Mouse (Mus musculus) embryo, embryonic 10 days (tissue): Measurements from ENCODE around the gene Mustn1.
A peak's percentile ranks its signal among the peaks of the same experiment; 100 is the strongest.

Experiments
- DNase-seq: peaks from one replicate; pipeline ENCODE4 v3.0.0-alpha.2; 2015; ENCODE audit warnings: low spot score

Gene Mustn1

DNA sequence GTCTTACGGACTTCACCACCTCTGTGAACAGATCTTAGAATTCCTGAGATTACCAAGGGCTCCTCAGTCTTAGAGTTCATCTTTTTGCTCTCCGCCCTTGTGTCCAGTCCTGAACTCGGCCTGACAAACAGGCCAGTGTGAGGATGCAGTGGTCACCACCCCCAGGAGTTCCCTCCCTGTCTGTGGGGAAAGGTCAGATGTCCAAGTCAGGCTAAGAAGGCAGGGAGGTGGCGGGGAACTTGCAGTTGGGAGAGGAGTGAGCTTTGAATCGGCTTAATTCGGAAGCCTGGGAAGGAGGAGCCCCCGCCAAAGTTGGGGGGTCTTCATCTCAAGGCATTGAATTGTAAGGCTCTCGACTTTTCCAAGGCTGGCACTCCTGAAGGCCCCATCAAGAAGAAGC lies 1.3 kb downstream of the Mustn1 start:
- DNase-seq = no peak

GRCm38 (mm10) chr14:30880811-30881717 lies 2.1 kb downstream of the Mustn1 start:
- peak; percentile 45 for DNase-seq

GRCm38 (mm10) chr14:30881718-30882108 lies 2.7 kb downstream of the Mustn1 start:
- no peak for DNase-seq

DNA sequence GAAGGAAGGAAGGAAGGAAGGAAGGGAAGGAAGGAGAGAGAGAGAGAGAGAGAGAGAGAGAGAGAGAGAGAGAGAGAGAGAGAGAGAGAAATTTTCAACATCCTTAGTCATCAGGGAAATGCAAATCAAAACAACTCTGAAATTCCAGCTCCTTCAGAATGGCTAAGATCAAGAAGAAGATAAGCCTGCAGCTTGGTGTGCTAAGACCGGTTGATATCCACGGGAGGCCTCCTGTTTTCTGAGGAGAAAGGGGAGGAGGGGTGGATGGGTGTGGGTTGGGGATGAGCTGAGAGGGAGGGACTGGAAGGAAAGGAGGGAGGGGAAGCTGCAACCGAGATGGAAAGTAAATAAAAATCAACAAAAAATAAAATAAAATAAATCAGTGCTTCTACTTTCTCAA lies 6.3 kb downstream of the Mustn1 start:
- DNase-seq = no peak

GRCm38 (mm10) chr14:30886204-30886603 lies 7.2 kb downstream of the Mustn1 start, which contains the start of gene Itih4:
Gene Itih4 (plus strand): TSS chr14:30886476.
- no peak for DNase-seq

DNA sequence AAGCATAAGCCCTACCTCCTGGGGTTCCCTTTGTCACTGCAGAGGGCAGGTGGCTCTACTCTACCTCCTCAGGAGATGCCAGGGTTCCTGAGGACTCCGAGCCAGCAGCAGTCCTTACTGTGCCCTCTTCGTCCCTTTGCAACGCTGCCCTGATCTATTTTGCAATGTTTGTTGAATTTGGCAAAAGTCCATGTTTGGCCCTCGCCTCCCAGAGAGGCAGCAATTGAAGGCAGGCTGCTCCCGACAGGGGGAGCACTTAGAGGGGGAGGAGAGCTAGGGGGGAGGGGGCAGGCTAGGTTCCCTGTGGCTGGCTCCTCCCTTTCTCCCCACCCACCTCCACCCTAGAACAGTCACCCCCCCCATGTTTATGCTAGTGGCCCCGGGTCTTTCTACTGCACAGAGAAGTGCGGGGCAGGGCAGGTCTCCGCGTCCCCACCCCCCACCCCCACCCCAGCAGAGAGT lies 9.3 kb downstream of the Mustn1 start:
- DNase-seq = no peak

DNA sequence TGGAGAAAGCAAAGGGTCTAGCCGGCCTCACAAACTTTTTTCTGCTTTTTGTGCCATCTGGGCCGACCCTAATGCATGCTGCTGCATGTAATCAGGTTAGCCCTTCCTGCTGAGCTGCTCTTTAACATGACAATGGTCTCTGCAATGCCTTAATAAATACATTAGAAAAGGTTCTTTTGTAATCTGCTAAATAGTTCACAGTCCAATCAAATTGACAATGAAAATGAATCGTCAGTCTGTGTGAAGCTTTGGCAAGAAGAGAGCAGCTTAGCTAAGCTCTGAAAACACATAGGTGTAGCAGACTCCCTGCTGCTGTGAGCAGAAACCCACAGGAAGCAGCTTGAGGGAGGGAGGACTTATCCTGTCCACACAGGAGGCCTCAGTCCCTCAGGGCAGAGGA lies 21.0 kb downstream of the Mustn1 start:
- no peak for DNase-seq

DNA sequence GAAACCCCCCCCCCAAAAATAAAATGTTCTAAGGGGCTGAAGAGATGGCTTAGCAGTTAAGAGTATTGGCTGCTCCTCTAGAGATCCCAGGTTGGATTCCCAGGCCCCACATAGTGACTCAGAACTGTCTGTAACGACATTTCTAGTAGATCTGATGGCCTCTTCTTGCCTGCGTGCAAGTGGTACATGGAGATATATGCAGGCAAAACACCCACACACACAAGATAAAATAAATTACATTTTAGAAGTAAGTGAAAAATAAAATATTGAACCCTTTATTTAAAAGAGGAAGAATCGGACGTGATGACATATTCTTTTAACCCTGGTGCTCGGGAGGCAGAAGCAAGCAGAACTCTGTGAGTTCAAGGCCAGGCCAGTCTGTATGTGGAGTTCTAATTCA lies 23.6 kb downstream of the Mustn1 start:
- no peak for DNase-seq

DNA sequence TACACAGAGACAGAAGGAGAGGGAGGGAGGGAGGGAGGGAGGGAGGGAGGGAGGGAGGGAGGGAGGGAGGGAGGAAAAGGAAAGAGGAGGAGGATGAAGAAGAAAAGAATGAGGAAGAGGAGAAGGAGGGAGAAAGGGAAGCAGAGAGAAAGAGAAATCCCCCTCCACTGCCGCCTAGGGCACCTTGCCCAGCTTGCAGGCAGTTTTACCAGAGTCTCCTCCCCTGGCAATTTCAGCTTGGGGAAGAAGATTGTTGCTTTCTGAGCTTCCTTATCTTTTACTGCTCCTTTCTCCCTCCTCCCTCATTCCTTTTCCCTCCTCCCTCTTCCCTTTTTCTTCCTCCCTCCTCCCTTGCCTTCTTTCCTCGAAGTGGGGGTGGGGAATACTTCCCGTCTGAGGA lies 24.0 kb downstream of the Mustn1 start:
- DNase-seq = no peak

DNA sequence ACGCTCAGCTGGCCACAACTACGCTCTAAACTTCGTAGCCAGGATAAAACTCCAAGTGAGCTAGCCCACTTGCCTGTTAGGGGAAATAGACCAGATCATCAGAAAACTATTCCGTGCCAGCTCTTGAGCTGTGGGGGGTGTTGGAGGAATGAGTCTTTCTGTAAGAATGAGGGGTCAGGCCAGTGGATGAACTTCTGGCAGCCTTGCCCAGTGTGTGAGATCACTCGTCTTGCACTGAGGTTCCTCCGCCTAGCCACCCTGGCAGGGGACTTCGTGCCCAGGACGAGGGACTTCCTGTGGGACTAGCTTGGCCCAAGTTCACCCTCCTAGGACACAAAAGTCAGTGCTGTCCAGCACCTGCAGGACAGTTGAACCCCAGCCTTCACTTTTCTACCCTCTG lies 25.3 kb downstream of the Mustn1 start:
- no peak for DNase-seq

GRCm38 (mm10) chr14:30906001-30906400 lies 27.0 kb downstream of the Mustn1 start:
- no peak for DNase-seq

- DNase-seq = no peak
These were observed 28.8 kb downstream of the Mustn1 start for GRCm38 (mm10) chr14:30907814-30908265.

GRCm38 (mm10) chr14:30911141-30911540 lies 32.1 kb downstream of the Mustn1 start:
- DNase-seq = no peak

DNA sequence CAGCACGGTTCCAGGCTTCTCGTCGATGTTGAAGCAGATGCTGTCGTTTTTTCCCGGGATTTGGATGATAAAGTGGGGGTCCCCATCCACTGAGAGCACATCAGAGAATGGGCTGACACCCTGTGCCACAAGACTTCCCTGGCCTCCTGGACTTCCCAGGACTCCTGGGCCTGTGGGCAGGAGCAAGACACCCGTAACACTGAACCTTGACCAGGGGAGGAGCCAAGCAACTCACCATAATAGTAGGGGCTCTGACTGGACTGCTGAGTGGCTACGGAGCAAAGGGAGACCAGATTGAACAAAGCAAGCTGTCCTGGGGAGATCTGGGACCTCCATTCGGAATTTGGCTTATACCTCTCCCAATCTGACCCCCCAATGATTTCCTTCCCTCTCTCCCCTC lies 33.6 kb downstream of the Mustn1 start:
- no peak for DNase-seq

- DNase-seq = no peak
These were observed 34.4 kb downstream of the Mustn1 start for GRCm38 (mm10) chr14:30913404-30913803.

DNA sequence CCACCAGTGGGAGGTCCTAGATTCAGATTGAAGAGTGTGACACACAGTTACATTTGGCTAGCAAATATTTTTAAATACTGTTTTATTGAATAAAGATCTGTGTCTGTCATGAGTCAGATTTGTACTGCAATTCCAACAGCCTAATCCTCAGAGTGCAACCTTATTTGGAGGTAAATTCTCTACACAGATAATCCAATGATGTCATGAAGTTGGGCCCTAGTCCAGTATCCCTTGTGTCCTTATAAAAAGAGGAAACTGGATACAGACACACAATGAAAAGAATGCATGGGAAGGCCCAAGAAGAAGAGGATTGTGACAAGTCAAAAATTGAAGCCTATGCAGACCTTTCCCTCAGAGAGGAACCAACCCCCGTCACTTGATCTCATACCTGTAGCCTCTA lies 37.5 kb downstream of the Mustn1 start:
- DNase-seq = no peak

DNA sequence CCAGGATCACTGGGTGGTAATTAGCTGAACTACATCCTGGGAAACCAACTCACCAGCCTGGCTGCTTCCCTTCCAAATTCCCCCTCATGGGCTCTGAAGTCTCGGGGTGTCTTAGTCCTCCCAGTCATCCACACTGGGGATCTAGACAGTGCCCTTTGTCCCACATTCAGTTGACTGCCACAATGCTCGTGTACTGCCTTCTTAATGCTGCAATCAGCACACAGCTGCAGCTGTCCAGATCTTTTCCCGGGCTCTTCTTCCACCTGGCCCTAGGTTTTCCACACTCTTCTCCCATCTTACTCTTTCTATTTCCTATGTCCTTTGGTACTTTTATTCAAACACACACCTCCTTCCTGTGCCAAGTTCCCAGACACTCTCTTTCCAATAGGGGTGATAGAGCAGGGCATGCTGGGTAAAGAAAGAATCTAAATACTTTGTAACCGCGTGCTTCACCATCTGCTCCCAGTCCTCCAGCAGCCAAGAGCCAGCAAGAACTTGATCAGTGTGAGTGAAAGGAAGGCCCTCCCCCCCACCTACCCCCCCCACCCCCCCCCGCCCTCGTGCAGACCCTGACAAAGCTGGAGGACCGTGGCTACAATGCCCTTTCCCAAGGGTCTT lies 43.2 kb downstream of the Mustn1 start:
- DNase-seq = no peak

DNA sequence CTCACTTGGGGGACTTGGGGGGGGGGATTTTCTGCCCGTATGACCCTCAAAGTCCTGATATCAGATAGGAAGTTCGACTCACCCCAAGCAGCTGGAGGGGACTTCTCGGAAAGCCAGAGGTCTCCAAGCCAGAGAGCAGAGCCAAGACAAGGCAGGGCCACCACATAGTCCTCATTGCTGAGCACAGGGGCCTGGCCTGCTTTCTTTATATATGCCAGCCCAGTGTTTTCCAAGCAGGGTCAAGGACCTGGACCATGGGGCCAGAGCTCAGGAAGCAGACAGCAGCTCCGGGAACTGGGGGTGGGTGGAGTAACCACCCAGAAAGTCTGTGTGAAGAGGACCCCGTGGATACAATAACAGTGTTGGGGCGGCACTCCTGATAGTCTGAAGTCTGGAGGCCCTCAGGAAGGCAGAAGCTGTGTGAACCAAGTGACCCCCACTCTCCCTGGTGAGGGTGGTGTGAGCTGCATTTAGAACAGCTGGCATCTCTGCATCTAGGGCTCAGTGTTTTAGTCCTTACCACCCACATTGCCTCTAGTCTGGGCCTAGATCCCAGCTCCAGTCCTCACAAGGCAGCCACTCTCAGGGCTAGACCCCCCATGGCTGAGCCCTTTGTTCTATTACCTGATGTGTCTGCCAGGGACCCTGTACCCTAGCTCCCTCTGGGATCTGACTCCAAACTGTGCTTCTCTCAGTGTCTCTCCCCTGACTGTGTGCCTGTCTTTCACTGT lies 44.5 kb downstream of the Mustn1 start, which contains the start of gene Itih3:
Gene Itih3 (minus strand): TSS at position 386 of the 731 bp plus-strand sequence.
- DNase-seq = no peak

- no peak for DNase-seq
These were observed 46.5 kb downstream of the Mustn1 start for GRCm38 (mm10) chr14:30925492-30925891.

DNA sequence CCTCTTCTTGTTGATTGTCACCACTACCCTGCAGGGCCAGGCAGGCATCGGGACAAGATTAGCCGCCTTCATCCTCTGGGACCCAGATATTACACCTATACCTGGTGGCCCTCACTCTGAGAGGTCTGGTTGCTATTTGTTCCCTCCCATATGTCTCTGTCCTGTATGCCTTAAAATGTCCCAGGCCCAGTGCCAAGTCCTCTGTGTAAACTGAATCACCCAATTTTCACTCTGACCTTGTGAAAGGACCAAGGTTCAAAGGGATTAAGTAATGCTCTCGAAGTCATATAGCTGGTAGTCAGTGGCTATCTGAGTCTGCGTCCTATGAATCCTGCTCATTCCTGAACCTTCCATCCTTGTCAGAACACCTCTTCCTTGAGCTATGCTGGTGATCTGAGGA lies 51.4 kb downstream of the Mustn1 start:
- DNase-seq = no peak
